Mouse (Mus musculus): ENCODE measurements around the gene Slc23a4. TPM values are rescaled to one million over a fixed set of nuclear protein-coding genes. Genes with fewer than 3 reads are reported as not detected.

Gene Slc23a4
- polyA plus RNA-seq (2016; fragmentation: Nextera tagmentation; extraction: Ambion mirVana) = 0.29 and 0.37 TPM in 2 replicates

DNA sequence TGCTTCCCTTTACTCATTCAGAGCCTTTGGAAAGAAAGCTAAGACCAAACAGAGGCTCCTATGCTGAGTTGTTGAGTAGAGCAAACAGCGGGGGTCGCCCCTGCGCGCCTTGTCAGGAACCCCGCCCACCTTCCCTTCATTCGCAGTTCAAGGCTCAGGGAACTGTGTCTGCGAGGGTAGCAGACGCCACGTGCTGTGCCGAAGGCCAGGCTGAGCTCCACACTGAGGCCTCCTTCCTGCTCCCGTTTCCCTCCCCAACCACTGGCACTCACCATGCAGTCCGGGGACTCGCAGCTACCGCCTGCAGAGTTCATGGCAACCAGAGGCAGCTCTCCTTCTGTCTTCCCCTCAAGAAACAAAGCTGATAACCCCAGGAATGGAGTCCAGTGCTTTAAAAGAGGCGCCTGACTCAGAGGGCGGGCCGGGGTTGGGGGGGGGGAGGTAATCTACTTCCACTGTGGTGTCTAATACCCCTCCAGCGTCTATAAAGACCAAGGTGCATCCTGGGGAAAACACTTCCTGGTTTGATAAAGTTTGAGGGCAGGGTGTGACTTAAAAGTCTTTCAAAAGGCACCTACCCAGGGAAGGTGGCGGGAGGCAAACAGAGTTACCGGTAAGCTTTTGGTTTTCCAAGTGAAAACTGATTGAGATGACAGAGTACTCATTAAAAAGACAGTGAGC, at the start of gene Slc23a4:
Slc23a4 (minus strand) TSS at position 324 of the 681 bp plus-strand sequence.
- Histone ChIP-seq H3K27me3 (ENCODE audit: insufficient read depth, poor library complexity, severe bottlenecking) (peaks cover 16% of the 10 kb centered on the region), H3K4me1 (replicated peaks) (peaks cover 25% of the 10 kb centered on the region), H3K36me3 (no peaks in the 10 kb centered on the region), H3K27ac (peak within 1 kb of the TSS; percentile 46; the same call in 1 of the 2 replicates), H3K9me3 (no peaks in the 10 kb centered on the region), H3K4me3 (peak within 1 kb of the TSS; percentile 14)
- peak; percentile 49 for DNase-seq (ENCODE audit: low spot score)
- WGBS = 9% methylated on average over 20 of the region's 20 CpGs

DNA sequence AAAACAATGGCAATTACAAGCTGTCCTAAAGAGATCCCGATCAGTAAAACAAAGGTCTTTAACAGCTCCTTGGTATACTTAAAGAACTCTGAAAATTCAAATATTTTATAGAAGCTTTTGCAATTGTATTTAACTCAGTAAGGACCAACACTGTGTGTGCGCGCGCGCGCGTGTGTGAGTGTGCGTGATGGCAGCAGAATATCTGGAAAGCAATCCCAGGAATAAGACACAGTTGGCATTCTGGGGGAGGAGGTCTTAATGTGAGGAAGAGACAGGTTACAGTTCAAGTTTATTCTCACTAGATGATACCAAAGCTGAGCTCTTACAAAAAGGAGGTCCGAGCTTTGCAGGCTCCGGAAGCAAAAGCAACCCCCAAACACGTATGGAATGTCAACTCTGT, 45.1 kb upstream of the Slc23a4 start:
- H3K27me3 ChIP-seq (ENCODE audit: insufficient read depth, poor library complexity, severe bottlenecking) = no peaks in the 10 kb centered on the region
- no peaks in the 10 kb centered on the region for H3K9me3 ChIP-seq
- 97% methylated on average over 11 of the region's 11 CpGs for WGBS
- H3K36me3 ChIP-seq = peaks cover 8% of the 10 kb centered on the region
- no peak for DNase-seq (ENCODE audit: low spot score)
- H3K4me3 ChIP-seq = no peak overlapping the region
- no peak overlapping the region for H3K27ac ChIP-seq
- H3K4me1 ChIP-seq (replicated peaks) = no peaks in the 10 kb centered on the region

DNA sequence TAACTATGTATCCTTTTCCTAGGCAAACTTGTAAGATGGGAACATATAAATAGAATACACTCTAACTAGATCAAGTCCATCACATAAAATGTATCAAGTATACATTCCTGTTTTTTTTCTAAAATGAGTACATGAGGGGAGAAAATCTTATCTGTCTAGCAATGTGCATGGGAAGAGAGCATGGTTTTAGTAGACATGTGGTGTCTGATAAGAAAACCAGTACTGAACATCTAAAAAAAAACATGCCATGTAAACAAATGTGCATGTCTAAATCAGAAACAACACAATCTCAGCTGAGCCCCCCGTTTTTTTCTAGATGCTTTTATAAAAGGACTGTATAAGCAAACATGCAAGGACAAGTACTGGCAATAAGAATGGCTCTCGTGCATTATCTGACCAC, 44.5 kb upstream of the Slc23a4 start:
- no peaks in the 10 kb centered on the region for H3K27me3 ChIP-seq (ENCODE audit: insufficient read depth, poor library complexity, severe bottlenecking)
- no peak overlapping the region for H3K4me3 ChIP-seq
- 85% methylated on average over 2 of the region's 2 CpGs for WGBS
- no peak overlapping the region for H3K27ac ChIP-seq
- peaks cover 8% of the 10 kb centered on the region for H3K36me3 ChIP-seq
- no peaks in the 10 kb centered on the region for H3K9me3 ChIP-seq
- DNase-seq (ENCODE audit: low spot score) = no peak
- no peaks in the 10 kb centered on the region for H3K4me1 ChIP-seq (replicated peaks)

DNA sequence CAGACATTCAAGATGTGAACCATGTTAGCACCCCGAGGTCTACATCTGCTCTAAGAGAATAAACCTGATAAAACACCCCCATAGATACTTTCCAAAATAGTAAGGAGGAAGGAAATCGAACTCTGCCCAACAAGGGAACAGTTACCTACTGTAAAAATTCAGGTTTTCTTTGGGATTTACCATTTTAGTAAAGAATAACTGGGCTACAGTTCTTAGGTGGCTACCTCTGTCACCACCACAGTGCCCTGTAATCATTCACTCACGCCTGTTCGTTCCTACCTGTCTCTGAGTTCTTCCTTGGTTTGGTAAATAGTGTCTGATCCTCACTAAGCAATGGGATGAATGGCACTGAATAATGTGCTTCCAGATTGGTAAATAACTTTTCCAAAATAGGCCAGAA, 42.6 kb upstream of the Slc23a4 start:
- WGBS = 95% methylated on average over 4 of the region's 4 CpGs

DNA sequence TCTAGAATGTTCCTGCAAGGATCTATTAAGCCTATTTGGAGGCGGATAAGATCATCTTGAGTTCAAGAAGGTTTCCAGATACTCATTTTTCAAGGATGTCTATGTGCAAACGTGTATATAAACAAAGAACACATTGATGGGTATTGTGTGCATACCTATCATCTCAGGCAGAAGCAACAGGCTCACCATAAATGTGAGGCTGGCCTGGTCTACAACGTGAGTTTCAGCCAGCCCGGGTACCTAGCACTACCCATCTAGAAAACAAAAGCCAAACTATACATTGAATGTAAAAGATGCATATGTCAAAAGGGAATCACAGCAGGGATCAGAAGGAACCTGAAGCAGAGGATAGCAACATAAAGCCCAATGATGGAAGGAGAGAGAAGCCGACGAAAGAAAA, 42.0 kb upstream of the Slc23a4 start:
- DNase-seq (ENCODE audit: low spot score) = no peak
- Histone ChIP-seq H3K27me3 (ENCODE audit: insufficient read depth, poor library complexity, severe bottlenecking) (no peaks in the 10 kb centered on the region), H3K9me3 (no peaks in the 10 kb centered on the region), H3K4me3 (no peak overlapping the region), H3K4me1 (replicated peaks) (no peaks in the 10 kb centered on the region), H3K27ac (no peak overlapping the region), H3K36me3 (no peaks in the 10 kb centered on the region)
- WGBS = 90% methylated on average over 6 of the region's 6 CpGs

More for the DNA sequence above, 42.6 kb upstream of the Slc23a4 start:
- DNase-seq (ENCODE audit: low spot score) = no peak
- Histone ChIP-seq H3K36me3 (no peaks in the 10 kb centered on the region), H3K4me3 (no peak overlapping the region), H3K9me3 (no peaks in the 10 kb centered on the region), H3K4me1 (replicated peaks) (no peaks in the 10 kb centered on the region), H3K27me3 (ENCODE audit: insufficient read depth, poor library complexity, severe bottlenecking) (no peaks in the 10 kb centered on the region), H3K27ac (no peak overlapping the region)

DNA sequence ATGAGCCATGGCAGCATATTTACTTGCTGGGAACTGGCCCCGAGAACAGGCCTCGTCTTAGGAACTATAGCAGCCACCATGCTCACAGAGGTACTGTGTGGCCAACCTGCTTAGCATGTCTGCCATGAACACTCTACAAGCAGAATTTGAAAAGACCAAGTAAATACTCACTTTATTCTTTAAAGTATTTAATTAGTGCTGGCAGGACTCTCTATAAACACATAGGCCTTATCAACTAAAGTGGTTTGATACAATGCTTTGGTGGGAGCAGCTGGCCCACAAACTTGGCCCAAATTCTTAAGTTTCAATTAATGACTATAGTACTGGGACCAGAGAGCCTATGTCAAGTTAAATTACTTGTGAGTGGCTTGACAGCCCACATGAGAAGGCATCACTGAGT, 39.8 kb upstream of the Slc23a4 start:
- H3K27me3 ChIP-seq (ENCODE audit: insufficient read depth, poor library complexity, severe bottlenecking) = no peaks in the 10 kb centered on the region
- peaks cover 7% of the 10 kb centered on the region; the same call in 1 of the 2 replicates for H3K4me1 ChIP-seq (replicated peaks)
- H3K9me3 ChIP-seq = no peaks in the 10 kb centered on the region
- DNase-seq (ENCODE audit: low spot score) = no peak
- no peak overlapping the region for H3K4me3 ChIP-seq
- 93% methylated on average over 2 of the region's 2 CpGs for WGBS
- no peak overlapping the region for H3K27ac ChIP-seq
- H3K36me3 ChIP-seq = peaks cover 2% of the 10 kb centered on the region

DNA sequence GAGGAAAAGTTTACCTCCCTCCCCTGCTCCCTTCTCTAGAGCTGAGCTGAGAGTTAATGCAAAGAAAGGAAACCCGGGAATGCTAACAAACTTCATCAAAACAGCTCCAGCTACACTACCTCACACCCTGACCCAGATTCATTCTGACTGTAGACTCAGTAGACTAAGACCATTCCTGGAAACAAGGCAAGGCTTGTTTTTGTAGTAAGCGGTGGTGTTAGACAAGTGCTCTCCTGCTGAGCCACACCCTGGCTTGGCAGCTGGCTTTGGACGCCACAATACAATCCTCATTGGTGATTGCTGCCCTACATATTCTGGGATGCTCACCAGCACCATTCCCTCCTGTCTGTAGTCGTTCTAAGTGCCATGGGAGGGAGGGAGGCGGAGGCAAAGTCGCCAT, 39.1 kb upstream of the Slc23a4 start:
- no peak overlapping the region for H3K4me3 ChIP-seq

DNA sequence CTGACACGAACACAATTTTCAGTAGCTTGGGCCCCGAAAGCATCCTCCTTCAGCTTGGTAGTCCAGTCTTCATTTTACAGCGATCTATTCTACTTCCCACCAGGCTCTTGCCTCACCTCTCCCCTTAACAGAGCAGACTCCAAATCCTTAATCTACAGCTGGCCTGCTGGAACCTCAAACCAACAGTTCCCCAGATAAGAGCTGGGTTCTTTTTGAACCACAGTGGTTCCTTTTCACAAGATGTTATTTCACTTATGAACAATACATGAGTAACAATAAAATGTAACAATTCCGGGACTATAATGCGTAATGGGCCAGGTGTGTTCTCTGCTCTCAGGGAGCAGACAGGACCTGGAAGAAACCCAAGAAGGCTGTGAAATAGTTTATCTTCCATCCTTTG, 28.4 kb upstream of the Slc23a4 start:
- H3K27me3 ChIP-seq (ENCODE audit: insufficient read depth, poor library complexity, severe bottlenecking) = no peaks in the 10 kb centered on the region
- H3K27ac ChIP-seq = no peak overlapping the region
- DNase-seq (ENCODE audit: low spot score) = no peak
- peaks cover 18% of the 10 kb centered on the region for H3K36me3 ChIP-seq
- H3K4me1 ChIP-seq (replicated peaks) = no peaks in the 10 kb centered on the region
- no peaks in the 10 kb centered on the region for H3K9me3 ChIP-seq
- no peak overlapping the region for H3K4me3 ChIP-seq
- 94% methylated on average over 5 of the region's 5 CpGs for WGBS

More for the DNA sequence above, 39.1 kb upstream of the Slc23a4 start:
- Histone ChIP-seq H3K4me1 (replicated peaks) (peaks cover 7% of the 10 kb centered on the region; the same call in 1 of the 2 replicates), H3K27me3 (ENCODE audit: insufficient read depth, poor library complexity, severe bottlenecking) (no peaks in the 10 kb centered on the region), H3K36me3 (peaks cover 8% of the 10 kb centered on the region), H3K27ac (no peak overlapping the region), H3K9me3 (no peaks in the 10 kb centered on the region)
- DNase-seq (ENCODE audit: low spot score) = no peak
- WGBS = 68% methylated on average over 6 of the region's 6 CpGs

DNA sequence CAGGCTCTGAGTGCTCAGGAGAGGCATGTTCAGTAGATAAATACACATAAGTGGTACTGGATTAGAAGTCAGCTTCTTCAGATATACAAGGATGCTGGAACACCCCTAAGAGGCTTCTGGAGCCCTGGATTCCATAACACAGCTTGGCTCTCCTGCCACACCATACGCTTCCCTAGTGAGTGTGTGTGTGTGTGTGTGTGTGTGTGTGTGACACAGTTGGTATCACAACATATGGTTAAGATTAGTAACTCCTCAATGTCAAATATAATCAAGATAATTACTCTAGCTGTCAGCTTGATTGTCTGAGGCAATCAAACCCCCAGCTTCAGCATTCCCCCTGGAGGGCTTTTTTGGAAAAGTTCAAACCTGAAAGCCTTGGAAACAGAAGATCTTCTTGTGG, 23.7 kb upstream of the Slc23a4 start:
- H3K27ac ChIP-seq = no peak overlapping the region
- DNase-seq (ENCODE audit: low spot score) = no peak
- 86% methylated on average over 1 of the region's 1 CpGs for WGBS

DNA sequence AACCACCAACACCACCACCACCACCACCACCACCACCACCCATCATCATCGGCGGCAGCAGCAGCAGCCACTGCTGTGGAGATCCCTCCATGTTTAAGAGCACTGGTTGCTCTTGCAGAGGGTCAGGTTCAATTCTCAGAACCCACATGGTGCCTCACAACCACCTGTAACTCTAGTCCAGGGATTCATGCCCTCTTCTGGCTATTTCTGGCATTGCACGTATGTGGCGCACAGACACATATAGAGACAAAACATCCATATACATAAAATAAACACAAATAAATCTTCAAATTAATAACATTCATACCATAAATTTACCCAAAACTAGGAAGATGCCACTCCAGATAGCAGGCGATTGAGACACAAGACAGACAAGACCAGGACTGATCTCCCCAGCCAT, 22.5 kb upstream of the Slc23a4 start:
- H3K36me3 ChIP-seq = no peaks in the 10 kb centered on the region
- no peaks in the 10 kb centered on the region for H3K4me1 ChIP-seq (replicated peaks)
- H3K27ac ChIP-seq = no peak overlapping the region
- H3K4me3 ChIP-seq = no peak overlapping the region
- no peaks in the 10 kb centered on the region for H3K9me3 ChIP-seq
- 97% methylated on average over 5 of the region's 5 CpGs for WGBS
- DNase-seq (ENCODE audit: low spot score) = no peak
- no peaks in the 10 kb centered on the region for H3K27me3 ChIP-seq (ENCODE audit: insufficient read depth, poor library complexity, severe bottlenecking)

More for the DNA sequence above, 23.7 kb upstream of the Slc23a4 start:
- H3K27me3 ChIP-seq (ENCODE audit: insufficient read depth, poor library complexity, severe bottlenecking) = no peaks in the 10 kb centered on the region
- H3K4me3 ChIP-seq = no peak overlapping the region
- H3K4me1 ChIP-seq (replicated peaks) = no peaks in the 10 kb centered on the region
- H3K36me3 ChIP-seq = peaks cover 5% of the 10 kb centered on the region
- H3K9me3 ChIP-seq = no peaks in the 10 kb centered on the region

DNA sequence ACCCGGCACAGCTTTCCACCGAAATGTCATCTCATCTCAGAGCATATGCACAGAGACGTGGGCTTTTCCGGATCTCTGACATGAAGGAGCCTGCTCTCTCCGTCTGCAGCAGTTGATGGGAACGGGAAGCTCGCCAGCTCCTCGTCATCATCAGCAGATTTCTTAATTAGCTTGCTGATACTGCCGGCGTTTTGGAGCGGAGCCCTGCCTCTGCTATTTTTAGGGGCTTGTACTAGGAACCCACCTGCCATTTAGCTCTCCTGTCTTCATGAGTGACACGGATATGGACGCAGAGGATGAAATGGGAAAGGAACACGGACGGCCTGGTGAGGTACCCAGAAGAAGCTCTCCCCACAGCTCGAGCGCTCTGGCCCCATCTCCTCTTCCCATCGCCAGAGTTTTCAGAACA, 14.1 kb upstream of the Slc23a4 start:
- no peaks in the 10 kb centered on the region for H3K36me3 ChIP-seq
- peaks cover 9% of the 10 kb centered on the region; the same call in 1 of the 2 replicates for H3K4me1 ChIP-seq (replicated peaks)
- no peaks in the 10 kb centered on the region for H3K9me3 ChIP-seq
- no peak for DNase-seq (ENCODE audit: low spot score)
- no peak overlapping the region for H3K27ac ChIP-seq
- no peaks in the 10 kb centered on the region for H3K27me3 ChIP-seq (ENCODE audit: insufficient read depth, poor library complexity, severe bottlenecking)
- 91% methylated on average over 18 of the region's 18 CpGs for WGBS
- no peak overlapping the region for H3K4me3 ChIP-seq

DNA sequence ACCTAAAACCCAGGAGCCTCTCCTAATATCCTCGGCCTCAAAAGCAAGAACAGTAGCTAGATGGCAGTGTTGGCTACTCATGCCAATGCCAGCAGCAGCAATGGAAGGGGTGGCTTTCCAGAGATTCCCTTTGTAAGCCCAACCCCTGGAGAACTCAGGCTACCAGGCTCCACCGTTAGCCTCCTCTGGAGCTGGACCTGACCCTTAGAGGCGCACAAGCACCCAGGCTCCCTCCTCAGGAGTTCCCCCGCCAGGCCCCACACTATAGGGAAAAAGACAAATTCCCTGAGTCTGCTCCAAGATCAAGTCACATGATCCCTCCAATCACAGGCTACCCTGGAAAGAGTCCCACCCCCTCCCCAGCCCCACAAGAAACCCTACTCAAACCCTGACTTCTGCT, 10.9 kb upstream of the Slc23a4 start:
- H3K27me3 ChIP-seq (ENCODE audit: insufficient read depth, poor library complexity, severe bottlenecking) = no peaks in the 10 kb centered on the region
- peak; percentile 33 for DNase-seq (ENCODE audit: low spot score)
- H3K36me3 ChIP-seq = no peaks in the 10 kb centered on the region
- peak overlapping the region; percentile 16; the same call in 1 of the 2 replicates for H3K4me3 ChIP-seq
- WGBS = 11% methylated on average over 4 of the region's 4 CpGs
- H3K27ac ChIP-seq = peak overlapping the region; percentile 45; the same call in 1 of the 2 replicates
- no peaks in the 10 kb centered on the region for H3K9me3 ChIP-seq
- H3K4me1 ChIP-seq (replicated peaks) = peaks cover 18% of the 10 kb centered on the region

DNA sequence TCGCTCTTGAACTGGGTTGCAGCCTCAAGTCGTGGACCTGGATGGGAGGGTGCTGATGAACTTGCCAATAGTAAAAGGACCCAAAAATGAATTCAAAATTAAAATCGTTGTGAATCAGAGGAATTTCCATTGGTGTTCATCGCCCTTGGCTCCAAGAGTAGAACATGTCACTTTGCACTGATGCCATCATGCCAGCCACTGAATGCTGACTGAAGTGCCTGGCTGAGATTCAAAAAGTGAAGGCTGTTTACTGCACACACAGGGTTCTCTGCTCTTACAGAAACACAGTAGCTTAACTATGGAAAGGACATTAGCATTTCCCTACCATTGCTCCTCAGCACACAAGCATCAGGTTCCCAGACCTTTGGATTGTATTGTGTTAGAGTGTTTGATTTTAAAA, 8.3 kb upstream of the Slc23a4 start:
- H3K4me1 ChIP-seq (replicated peaks) = peaks cover 18% of the 10 kb centered on the region
- no peak for DNase-seq (ENCODE audit: low spot score)
- peaks cover 6% of the 10 kb centered on the region; the same call in 1 of the 2 replicates for H3K27me3 ChIP-seq (ENCODE audit: insufficient read depth, poor library complexity, severe bottlenecking)
- no peaks in the 10 kb centered on the region for H3K36me3 ChIP-seq
- H3K9me3 ChIP-seq = no peaks in the 10 kb centered on the region
- no peak overlapping the region for H3K27ac ChIP-seq
- no peak overlapping the region for H3K4me3 ChIP-seq
- 83% methylated on average over 4 of the region's 4 CpGs for WGBS
